Mouse (Mus musculus) frontal cortex, adult 2 months (tissue): ENCODE data around the gene Aarsd1. TPM values are rescaled to one million over a fixed set of nuclear protein-coding genes. Genes with fewer than 3 reads are reported as not detected.
"Not testable (repeated sequence)": the region's sequence is repeated elsewhere in the genome, so short reads cannot be mapped to it uniquely, and the experiment has no call there.

ENCODE experiments used
- DNase-seq, 2 experiments: peaks; one replicate each; pipeline ENCODE4 v3.0.0; 2022; ENCODE audit warnings: low spot score in 1 of 2; ENCODE audit errors: extremely low spot score in 1 of 2
- polyA plus RNA-seq: library from polyadenylated mRNA; depleted of rRNA; stranded (reverse); fragments of >200 nt; gene quantifications from 2 replicates; pipeline ENCODE4 v1.2.3, GENCODE M21; 2012; rRNA removed

Aarsd1 gene
- polyA plus RNA-seq = 49.2 and 53.5 TPM in 2 replicates

- DNase-seq = peak; percentile 59 to 92
Measured at GRCm38 (mm10) chr11:101417101-101417855, at the start of gene Aarsd1. Gene Aarsd1 (minus strand): TSS chr11:101417615.

GRCm38 (mm10) chr11:101466552-101466950, 49.1 kb upstream of the Aarsd1 start:
- not testable (repeated sequence) for DNase-seq

- peak in 1 of 2 experiments; percentile 63 for DNase-seq
Measured at GRCm38 (mm10) chr11:101465869-101466551, 48.6 kb upstream of the Aarsd1 start, which contains the start of gene Vat1. Gene Vat1 (minus strand): TSS chr11:101466230.

GRCm38 (mm10) chr11:101465101-101465868, 47.9 kb upstream of the Aarsd1 start:
- DNase-seq = no peak

- no peak for DNase-seq
Measured at GRCm38 (mm10) chr11:101464211-101465100, 47.0 kb upstream of the Aarsd1 start, which contains the start of gene Rnd2. Gene Rnd2 (plus strand): TSS chr11:101464999.

- DNase-seq = no peak
Measured at GRCm38 (mm10) chr11:101462583-101463440, 45.4 kb upstream of the Aarsd1 start.

GRCm38 (mm10) chr11:101462141-101462540, 44.7 kb upstream of the Aarsd1 start:
- no peak for DNase-seq

GRCm38 (mm10) chr11:101460321-101460720, 42.9 kb upstream of the Aarsd1 start:
- no peak for DNase-seq

- DNase-seq = no peak
Measured at GRCm38 (mm10) chr11:101459716-101460115, 42.3 kb upstream of the Aarsd1 start.

- no peak for DNase-seq
Measured at GRCm38 (mm10) chr11:101458217-101458616, 40.8 kb upstream of the Aarsd1 start.

- DNase-seq = no peak
Measured at GRCm38 (mm10) chr11:101457631-101458030, 40.2 kb upstream of the Aarsd1 start.

- no peak for DNase-seq
Measured at GRCm38 (mm10) chr11:101455627-101456026, 38.2 kb upstream of the Aarsd1 start.

GRCm38 (mm10) chr11:101454702-101455101, 37.3 kb upstream of the Aarsd1 start:
- no peak for DNase-seq

- DNase-seq = no peak
Measured at GRCm38 (mm10) chr11:101452093-101452774, 34.8 kb upstream of the Aarsd1 start.

GRCm38 (mm10) chr11:101451536-101451935, 34.1 kb upstream of the Aarsd1 start:
- no peak for DNase-seq

- DNase-seq = no peak
Measured at GRCm38 (mm10) chr11:101450394-101450793, 33.0 kb upstream of the Aarsd1 start.

GRCm38 (mm10) chr11:101449596-101449995, 32.2 kb upstream of the Aarsd1 start:
- not testable (repeated sequence) for DNase-seq

- no peak for DNase-seq
Measured at GRCm38 (mm10) chr11:101448899-101449298, 31.5 kb upstream of the Aarsd1 start.
